In genomic region chr3:152866035-152866965, GRCm38 (mm10) we compare ENCODE assay signal across 19 mouse cellular contexts.
DNase-seq lines count a peak whose midpoint lies in the region; ATAC-seq and TF ChIP-seq lines count a peak whose summit lies in the region.
"Had no signal": no experiment of that assay in that cellular context is flagged by ENCODE, and none has a peak within 500 bp of the region (broad histone marks: within the 10 kb centered on the region; RNA-seq: fewer than 3 reads in every experiment).

No protein-coding gene starts in this region.

- TF ChIP-seq POLR2A in cerebellum, adult 2 months (IDR thresholded peaks at IDR 0.05; ENCODE audit: borderline replicate concordance, insufficient read depth, low read length): no peak

- H3K4me3 ChIP-seq in forebrain, embryonic 16.5 days (replicated peaks; ENCODE audit: low read length): no peak overlapping the region
- no peak overlapping the region for H3K4me3 ChIP-seq in forebrain, embryonic 12.5 days (replicated peaks)
- H3K4me3 ChIP-seq in hindbrain, embryonic 16.5 days (ENCODE audit: low read length): no peak overlapping the region
- H3K4me3 ChIP-seq in cerebellum, adult 2 months (replicated peaks; ENCODE audit: insufficient read depth, low read depth, low read length): no peak overlapping the region
- H3K4me3 ChIP-seq: embryonic facial prominence, embryonic 10.5 days; heart, embryonic 12.5 days; limb, embryonic 13.5 days; liver, embryonic 15.5 days; megakaryocyte, embryonic 14.5 days had no signal

- H3K36me3 ChIP-seq in forebrain, embryonic 16.5 days (ENCODE audit: control insufficient read depth, insufficient read depth): no peaks in the 10 kb centered on the region
- H3K36me3 ChIP-seq in forebrain, embryonic 12.5 days (replicated peaks): no peaks in the 10 kb centered on the region
- H3K36me3 ChIP-seq in hindbrain, embryonic 16.5 days (ENCODE audit: control insufficient read depth, insufficient read depth, low read length): no peaks in the 10 kb centered on the region
- H3K36me3 ChIP-seq: embryonic facial prominence, embryonic 10.5 days; heart, embryonic 12.5 days; limb, embryonic 13.5 days; liver, embryonic 15.5 days had no signal

- DNase-seq in right cerebral cortex, adult 18-20 months: peak; percentile 25
- DNase-seq in right cerebral cortex, postnatal 10 days (ENCODE audit: low spot score in 2 of 2): no peak
- DNase-seq in cerebellum, adult 2 months: no peak
- no peak for DNase-seq in frontal cortex, postnatal 36 days (ENCODE audit: low spot score in 2 of 2)
- DNase-seq in left cerebral cortex, adult 11 months (ENCODE audit: low spot score): no peak
- DNase-seq: adrenal gland, adult 8-10 months; cerebellum, adult 18-20 months; kidney, adult 11 months; lung, postnatal 10 days; thymus, postnatal 36 days had no signal

- no peaks in the 10 kb centered on the region for H3K4me1 ChIP-seq in forebrain, embryonic 16.5 days (replicated peaks; ENCODE audit: control insufficient read depth, insufficient read depth, low read length)
- no peaks in the 10 kb centered on the region for H3K4me1 ChIP-seq in forebrain, embryonic 12.5 days
- H3K4me1 ChIP-seq in hindbrain, embryonic 16.5 days (ENCODE audit: control insufficient read depth, insufficient read depth, low read depth, low read length): no peaks in the 10 kb centered on the region
- H3K4me1 ChIP-seq in cerebellum, adult 2 months (ENCODE audit: control insufficient read depth, insufficient read depth, low read length): peaks cover 11% of the 10 kb centered on the region
- H3K4me1 ChIP-seq: limb, embryonic 13.5 days; liver, embryonic 15.5 days had no signal

- peak; percentile 18; the same call in 1 of the 2 replicates for ATAC-seq in forebrain, embryonic 16.5 days
- ATAC-seq in forebrain, embryonic 12.5 days (ENCODE audit: low FRiP score): no peak
- peak; percentile 67 for ATAC-seq in hindbrain, embryonic 16.5 days

- TF ChIP-seq CTCF in cerebellum, adult 2 months (IDR thresholded peaks at IDR 0.05; ENCODE audit: borderline replicate concordance, insufficient read depth, low read depth, low read length): no peak

- H3K27ac ChIP-seq in forebrain, embryonic 16.5 days (ENCODE audit: low read length): no peak overlapping the region; the same call in 1 of the 2 replicates
- no peak overlapping the region for H3K27ac ChIP-seq in forebrain, embryonic 12.5 days
- H3K27ac ChIP-seq in hindbrain, embryonic 16.5 days (ENCODE audit: low read depth, low read length): no peak overlapping the region
- H3K27ac ChIP-seq in cerebellum, adult 2 months (ENCODE audit: insufficient read depth, low read length): no peak overlapping the region
- H3K27ac ChIP-seq: embryonic facial prominence, embryonic 10.5 days; kidney, postnatal 0 days; limb, embryonic 13.5 days; liver, embryonic 15.5 days had no signal

- H3K9me3 ChIP-seq in forebrain, embryonic 16.5 days (ENCODE audit: control insufficient read depth, low read length): no peaks in the 10 kb centered on the region; the same call in 1 of the 2 replicates
- no peaks in the 10 kb centered on the region for H3K9me3 ChIP-seq in forebrain, embryonic 12.5 days
- no peaks in the 10 kb centered on the region for H3K9me3 ChIP-seq in hindbrain, embryonic 16.5 days (ENCODE audit: control insufficient read depth, low read length)
- H3K9me3 ChIP-seq: liver, embryonic 15.5 days had no signal

- no peak overlapping the region for H3K4me2 ChIP-seq in forebrain, embryonic 16.5 days (ENCODE audit: low read length)
- H3K4me2 ChIP-seq in forebrain, embryonic 12.5 days: no peak overlapping the region
- peak overlapping the region; percentile 22; the same call in 1 of the 2 replicates for H3K4me2 ChIP-seq in hindbrain, embryonic 16.5 days (ENCODE audit: low read length)
- H3K4me2 ChIP-seq: heart, embryonic 12.5 days; limb, embryonic 13.5 days; liver, embryonic 15.5 days had no signal

- 81% methylated on average over 22 of the region's 22 CpGs for WGBS in forebrain, embryonic 16.5 days
- WGBS in forebrain, embryonic 12.5 days: 85% methylated on average over 22 of the region's 22 CpGs
- 50% methylated on average over 22 of the region's 22 CpGs for WGBS in hindbrain, embryonic 16.5 days
- 91% methylated on average over 22 of the region's 22 CpGs for WGBS in cerebellum, adult 2 months

- no peak overlapping the region for H3K9ac ChIP-seq in forebrain, embryonic 16.5 days (replicated peaks; ENCODE audit: low read depth, low read length)
- H3K9ac ChIP-seq in forebrain, embryonic 12.5 days: no peak overlapping the region
- H3K9ac ChIP-seq in hindbrain, embryonic 16.5 days (ENCODE audit: low read depth, low read length): no peak overlapping the region
- H3K9ac ChIP-seq: heart, embryonic 12.5 days; limb, embryonic 13.5 days; liver, embryonic 15.5 days had no signal

- no peaks in the 10 kb centered on the region for H3K27me3 ChIP-seq in forebrain, embryonic 16.5 days (replicated peaks; ENCODE audit: control insufficient read depth, insufficient read depth, low read length)
- H3K27me3 ChIP-seq in forebrain, embryonic 12.5 days: no peaks in the 10 kb centered on the region
- H3K27me3 ChIP-seq in hindbrain, embryonic 16.5 days (replicated peaks; ENCODE audit: control insufficient read depth, insufficient read depth, low read length): no peaks in the 10 kb centered on the region
- H3K27me3 ChIP-seq in cerebellum, adult 2 months (ENCODE audit: control insufficient read depth, insufficient read depth, low read length): no peaks in the 10 kb centered on the region
- H3K27me3 ChIP-seq: limb, embryonic 13.5 days; liver, embryonic 15.5 days had no signal
